ENCODE assay signal across 8 mouse cellular contexts in the genomic region with DNA sequence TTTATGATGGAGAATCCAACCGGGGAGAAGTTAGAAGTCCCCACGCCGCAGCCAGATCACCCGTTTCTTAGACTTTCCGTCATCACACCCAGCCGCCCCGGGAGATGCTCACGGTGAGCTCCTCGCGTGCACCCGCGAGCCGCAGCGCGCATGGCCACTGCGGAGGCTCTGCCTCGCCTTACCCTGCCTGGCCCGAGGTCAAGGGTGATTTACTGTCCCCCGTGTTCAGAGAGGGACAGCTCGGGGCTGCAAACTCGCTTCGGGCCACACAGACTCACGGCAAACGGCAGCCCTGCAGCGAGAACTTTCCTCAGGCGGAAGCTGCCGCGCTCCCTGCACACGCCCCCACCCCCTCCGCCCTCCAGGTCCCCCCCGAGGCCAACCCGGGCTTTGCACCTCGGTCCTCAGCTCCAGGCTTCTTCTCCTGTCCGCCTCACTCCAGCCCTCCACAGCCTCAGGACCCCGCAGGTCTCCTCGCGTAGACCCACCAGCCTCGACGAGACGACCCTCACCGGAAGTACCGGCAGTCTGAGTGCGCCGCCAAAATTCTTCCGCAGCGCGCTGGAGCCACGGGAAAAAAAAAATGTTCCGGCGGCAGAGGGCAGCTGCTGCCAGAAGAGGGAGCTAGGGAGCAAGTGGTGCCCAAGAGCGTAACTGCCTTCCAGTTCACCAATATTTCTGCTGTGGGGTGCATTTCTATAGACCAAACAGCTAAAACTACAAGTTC. TPM values are rescaled to one million over a fixed set of nuclear protein-coding genes. Genes with fewer than 3 reads are reported as not detected.
DNase-seq lines count a peak whose midpoint lies in the region; ATAC-seq and TF ChIP-seq lines count a peak whose summit lies in the region.

A gene (minus strand): TSS at position 519 of the 727 bp plus-strand sequence.

- TF ChIP-seq EP300 in liver, embryonic 14.5 days (IDR thresholded peaks at IDR 0.05; ENCODE audit: low read depth), result peak; percentile 38; the same call in 1 of the 2 replicates
- no peak for TF ChIP-seq EP300 in stomach, postnatal 0 days (optimal IDR thresholded peaks at IDR 0.05)

- peak; percentile 73 for DNase-seq in c-Kit-negative CD71-positive TER-119-positive erythroid progenitor cells, embryonic 14.5 days (ENCODE audit: low read depth, low spot score)
- DNase-seq in forebrain, embryonic 10.5 days (ENCODE audit: extremely low spot score, low spot score), result peak; percentile 87
- peak; percentile 85 to 86 for DNase-seq in kidney, postnatal 25 days
- peak; percentile 63 to 74 (median 68) for DNase-seq in liver, embryonic 14.5 days (ENCODE audit: low read depth in 3 of 3, low spot score in 3 of 3)
- peak; percentile 91 for DNase-seq in neural tube, embryonic 11.5 days (ENCODE audit: low spot score)
- peak; percentile 90 for DNase-seq in stomach, postnatal 0 days (ENCODE audit: low spot score)

- peaks cover 13% of the 10 kb centered on the region for H3K4me1 ChIP-seq in forebrain, embryonic 10.5 days
- H3K4me1 ChIP-seq in heart, embryonic 15.5 days (replicated peaks), result peaks cover 17% of the 10 kb centered on the region
- peaks cover 0 to 11% of the 10 kb centered on the region in 2 experiments; a peak in 3 of 4 replicates for H3K4me1 ChIP-seq in liver, embryonic 14.5 days (replicated peaks; ENCODE audit: control insufficient read depth in 2 of 2, insufficient read depth in 2 of 2, low read length in 1 of 2)
- H3K4me1 ChIP-seq in neural tube, embryonic 11.5 days (ENCODE audit: control insufficient read depth, insufficient read depth, low read length), result no peaks in the 10 kb centered on the region
- no peaks in the 10 kb centered on the region for H3K4me1 ChIP-seq in stomach, postnatal 0 days (replicated peaks; ENCODE audit: control insufficient read depth, insufficient read depth)

- peaks cover 26% of the 10 kb centered on the region for H3K36me3 ChIP-seq in forebrain, embryonic 10.5 days (replicated peaks)
- peaks cover 20% of the 10 kb centered on the region; the same call in 1 of the 2 replicates for H3K36me3 ChIP-seq in heart, embryonic 15.5 days
- peaks cover 9% of the 10 kb centered on the region for H3K36me3 ChIP-seq in liver, embryonic 14.5 days (replicated peaks; ENCODE audit: control insufficient read depth, insufficient read depth, low read depth)
- H3K36me3 ChIP-seq in neural tube, embryonic 11.5 days (ENCODE audit: control insufficient read depth, insufficient read depth, low read length), result 0 out of 2 replicates have a peak, but pooled peaks cover 2% of the 10 kb centered on the region
- no peaks in the 10 kb centered on the region; the same call in 1 of the 2 replicates for H3K36me3 ChIP-seq in stomach, postnatal 0 days (ENCODE audit: control insufficient read depth, insufficient read depth, low read length)

- peak within 1 kb of the TSS; percentile 87 for H3K9ac ChIP-seq in heart, embryonic 15.5 days
- peak within 1 kb of the TSS; percentile 74 for H3K9ac ChIP-seq in liver, embryonic 14.5 days (replicated peaks)
- H3K9ac ChIP-seq in neural tube, embryonic 11.5 days (ENCODE audit: low read length), result peak within 1 kb of the TSS; percentile 92
- H3K9ac ChIP-seq in stomach, postnatal 0 days (ENCODE audit: low read length), result peak within 1 kb of the TSS; percentile 87

- peak within 1 kb of the TSS; percentile 84 for H3K4me2 ChIP-seq in heart, embryonic 15.5 days
- peak within 1 kb of the TSS; percentile 76 for H3K4me2 ChIP-seq in liver, embryonic 14.5 days (ENCODE audit: low read depth)
- H3K4me2 ChIP-seq in neural tube, embryonic 11.5 days (ENCODE audit: low read depth), result peak within 1 kb of the TSS; percentile 67
- peak within 1 kb of the TSS; percentile 77 for H3K4me2 ChIP-seq in stomach, postnatal 0 days (replicated peaks; ENCODE audit: low read depth)

- no peaks in the 10 kb centered on the region for H3K27me3 ChIP-seq in forebrain, embryonic 10.5 days (ENCODE audit: poor library complexity, severe bottlenecking)
- no peaks in the 10 kb centered on the region for H3K27me3 ChIP-seq in heart, embryonic 15.5 days
- H3K27me3 ChIP-seq in liver, embryonic 14.5 days (ENCODE audit: control insufficient read depth, insufficient read depth, low read length), result no peaks in the 10 kb centered on the region
- no peaks in the 10 kb centered on the region for H3K27me3 ChIP-seq in neural tube, embryonic 11.5 days (ENCODE audit: control insufficient read depth, insufficient read depth, low read length)
- H3K27me3 ChIP-seq in stomach, postnatal 0 days (ENCODE audit: control insufficient read depth, insufficient read depth, low read length), result no peaks in the 10 kb centered on the region

- ATAC-seq in CD4-positive, CD25-positive, alpha-beta regulatory T cell, adult 4 months, result peak; percentile 83
- peak; percentile 66 for ATAC-seq in heart, embryonic 15.5 days (replicated peaks; ENCODE audit: insufficient number of reproducible peaks, insufficient read depth, low FRiP score, low read depth)
- ATAC-seq in liver, embryonic 14.5 days (ENCODE audit: insufficient read depth), result peak; percentile 82
- peak; percentile 88 for ATAC-seq in neural tube, embryonic 11.5 days (ENCODE audit: insufficient read depth, low FRiP score, low TSS enrichment)
- peak; percentile 60 for ATAC-seq in stomach, postnatal 0 days (ENCODE audit: low FRiP score, low TSS enrichment)

- TF ChIP-seq CTCF in liver, embryonic 14.5 days (IDR thresholded peaks at IDR 0.05; ENCODE audit: low read depth), result peak; percentile 98
- TF ChIP-seq CTCF in stomach, postnatal 0 days (IDR thresholded peaks at IDR 0.05; ENCODE audit: low read depth), result peak; percentile 97

- peak within 1 kb of the TSS; percentile 92 for H3K27ac ChIP-seq in forebrain, embryonic 10.5 days
- peak within 1 kb of the TSS; percentile 81 for H3K27ac ChIP-seq in heart, embryonic 15.5 days
- no peak within 1 kb of the TSS; the same call in 1 of the 2 replicates for H3K27ac ChIP-seq in liver, embryonic 14.5 days
- H3K27ac ChIP-seq in neural tube, embryonic 11.5 days (ENCODE audit: low read depth, low read length), result peak within 1 kb of the TSS; percentile 84
- peak within 1 kb of the TSS; percentile 83 for H3K27ac ChIP-seq in stomach, postnatal 0 days (replicated peaks)

- H3K9me3 ChIP-seq in forebrain, embryonic 10.5 days, result no peaks in the 10 kb centered on the region
- H3K9me3 ChIP-seq in heart, embryonic 15.5 days (replicated peaks), result no peaks in the 10 kb centered on the region
- no peaks in the 10 kb centered on the region for H3K9me3 ChIP-seq in liver, embryonic 14.5 days (ENCODE audit: control insufficient read depth, low read length)
- no peaks in the 10 kb centered on the region for H3K9me3 ChIP-seq in neural tube, embryonic 11.5 days (ENCODE audit: control insufficient read depth, low read length)
- no peaks in the 10 kb centered on the region for H3K9me3 ChIP-seq in stomach, postnatal 0 days (ENCODE audit: control insufficient read depth, low read length)

- under 1% methylated on average over 51 of the region's 51 CpGs for WGBS in forebrain, embryonic 10.5 days
- WGBS in heart, embryonic 15.5 days, result under 1% methylated on average over 50 of the region's 51 CpGs
- WGBS in liver, embryonic 14.5 days (ENCODE audit: insufficient replicate concordance), result under 1% methylated on average over 51 of the region's 51 CpGs
- WGBS in neural tube, embryonic 11.5 days, result under 1% methylated on average over 51 of the region's 51 CpGs
- under 1% methylated on average over 51 of the region's 51 CpGs for WGBS in stomach, postnatal 0 days

- peak within 1 kb of the TSS; percentile 87 for H3K4me3 ChIP-seq in forebrain, embryonic 10.5 days
- peak within 1 kb of the TSS; percentile 94 for H3K4me3 ChIP-seq in heart, embryonic 15.5 days
- H3K4me3 ChIP-seq in liver, embryonic 14.5 days (ENCODE audit: insufficient read depth in 1 of 2, low read depth in 2 of 2, low read length in 2 of 2), result peak within 1 kb of the TSS; percentile 80
- H3K4me3 ChIP-seq in neural tube, embryonic 11.5 days (ENCODE audit: low read depth, low read length), result peak within 1 kb of the TSS; percentile 84
- peak within 1 kb of the TSS; percentile 85 for H3K4me3 ChIP-seq in stomach, postnatal 0 days (ENCODE audit: low read depth, low read length)

RNA-seq across cellular contexts. Expression of the gene that starts here (rescaled TPM):
- polyA plus RNA-seq in CD4-positive, CD25-positive, alpha-beta regulatory T cell, adult 4 months (2017; shearing (Covaris generic)), result 10 to 100 TPM; 59.2 to 59.8 TPM
- 92.8 and 96.4 TPM in 2 replicates for polyA plus RNA-seq in forebrain, embryonic 10.5 days (2016; fragmentation: Nextera tagmentation; extraction: Ambion mirVana)
- 39.4 and 39.9 TPM in 2 replicates for polyA plus RNA-seq in heart, embryonic 15.5 days (2015; fragmentation: Nextera tagmentation; extraction: Ambion mirVana)
- 18.5 and 26.3 TPM in 2 replicates for polyA plus RNA-seq in liver, embryonic 14.5 days (2012; rRNA removed)
- polyA plus RNA-seq in liver, embryonic 14.5 days (2014; fragmentation: Nextera tagmentation; extraction: Ambion mirVana), result 25.1 and 28.2 TPM in 2 replicates
- 86.0 and 86.6 TPM in 2 replicates for polyA plus RNA-seq in neural tube, embryonic 11.5 days (2014; fragmentation: Nextera tagmentation; extraction: Ambion mirVana)
- 25.3 and 25.7 TPM in 2 replicates for polyA plus RNA-seq in stomach, postnatal 0 days (2015; fragmentation: Nextera tagmentation; extraction: Ambion mirVana)
